Mouse (Mus musculus): ENCODE measurements around the gene Prkca. TPM values are rescaled to one million over a fixed set of nuclear protein-coding genes. Genes with fewer than 3 reads are reported as not detected.

The Prkca gene
- total and polyA plus RNA-seq, 3 experiments, result 15.3 to 30.9 (median 19.9) TPM

DNA sequence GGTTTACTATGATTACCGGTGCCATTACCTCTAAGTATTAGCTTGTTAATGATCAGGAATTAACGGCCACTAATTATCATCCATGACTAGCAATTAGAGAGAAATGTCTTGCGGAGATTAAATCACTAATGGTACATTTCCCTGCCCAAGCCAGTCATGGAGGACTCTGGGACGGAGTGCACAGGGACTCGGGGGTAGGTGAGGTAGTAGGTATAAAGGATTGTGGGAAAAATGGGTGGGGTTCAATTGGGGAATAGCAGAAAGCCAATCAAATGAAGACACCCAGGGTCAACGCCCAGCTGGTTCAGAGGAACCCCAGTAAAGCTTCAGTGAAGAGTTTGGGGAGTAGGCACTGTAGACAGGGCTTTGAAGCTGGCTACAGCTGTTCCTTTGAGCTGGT, 456.4 kb downstream of the Prkca start:
- H3K4me1 ChIP-seq (ENCODE audit: control insufficient read depth in 1 of 2, insufficient read depth in 2 of 2, low read length in 2 of 2), result no peaks in the 10 kb centered on the region
- no peaks in the 10 kb centered on the region for H3K9me3 ChIP-seq (replicated peaks; ENCODE audit: insufficient read depth, low read length)
- H3K4me3 ChIP-seq (ENCODE audit: control insufficient read depth in 1 of 2, insufficient read depth in 1 of 2, low read depth in 2 of 2, low read length in 2 of 2), result no peak overlapping the region
- no peak overlapping the region for H3K27ac ChIP-seq (ENCODE audit: control insufficient read depth, low read depth, low read length)
- H3K27me3 ChIP-seq (ENCODE audit: control insufficient read depth in 1 of 2, insufficient read depth in 2 of 2, low read length in 2 of 2), result no peaks in the 10 kb centered on the region; a peak in 2 of 4 replicates
- no peak for TF ChIP-seq POLR2AphosphoS2 (IDR thresholded peaks at IDR 0.05; ENCODE audit: low read length)
- no peak for TF ChIP-seq GABPA (IDR thresholded peaks at IDR 0.05; ENCODE audit: low read depth, low read length)
- TF ChIP-seq POLR2A (IDR thresholded peaks at IDR 0.05; ENCODE audit: control insufficient read depth in 1 of 2, insufficient read depth in 1 of 2, low read depth in 1 of 2, low read length in 2 of 2, poor library complexity in 1 of 2), result no peak
- no peak for TF ChIP-seq CTCF (IDR thresholded peaks at IDR 0.05 in 2 of 3, conservative IDR thresholded peaks at IDR 0.05 in 1 of 3; ENCODE audit: control insufficient read depth in 1 of 3, insufficient read depth in 1 of 3, low read depth in 2 of 3, low read length in 3 of 3, poor library complexity in 1 of 3, severe bottlenecking in 1 of 3)
- TF ChIP-seq MAZ (IDR thresholded peaks at IDR 0.05; ENCODE audit: low read depth, low read length), result no peak
- TF ChIP-seq ZKSCAN1 (IDR thresholded peaks at IDR 0.05; ENCODE audit: low read depth, low read length), result no peak
- no peak for TF ChIP-seq TBP (IDR thresholded peaks at IDR 0.05; ENCODE audit: low read depth, low read length)
- no peak for TF ChIP-seq ZMIZ1 (IDR thresholded peaks at IDR 0.05; ENCODE audit: low read depth, low read length)
- TF ChIP-seq ELF1 (IDR thresholded peaks at IDR 0.05; ENCODE audit: low read depth, low read length), result no peak
- no peak for TF ChIP-seq BHLHE40 (IDR thresholded peaks at IDR 0.05; ENCODE audit: borderline replicate concordance, low read depth, low read length)
- TF ChIP-seq KAT2A (conservative IDR thresholded peaks at IDR 0.05; ENCODE audit: low read depth, low read length), result no peak
- no peak for TF ChIP-seq GATA1 (IDR thresholded peaks at IDR 0.05; ENCODE audit: low read depth, low read length)
- no peak for TF ChIP-seq MXI1 (IDR thresholded peaks at IDR 0.05; ENCODE audit: low read depth, low read length)
- no peak for TF ChIP-seq TCF12 (IDR thresholded peaks at IDR 0.05; ENCODE audit: low read depth, low read length)
- TF ChIP-seq TAL1 (IDR thresholded peaks at IDR 0.05; ENCODE audit: low read length), result no peak
- no peak for DNase-seq (ENCODE audit: low read depth, low spot score)
- no peak overlapping the region for H3K9ac ChIP-seq (ENCODE audit: control insufficient read depth, low read depth, low read length, poor library complexity, severe bottlenecking)
- no peaks in the 10 kb centered on the region for H3K79me2 ChIP-seq (ENCODE audit: control insufficient read depth, insufficient read depth, low read length, poor library complexity)
- H3K36me3 ChIP-seq (ENCODE audit: control insufficient read depth in 1 of 2, insufficient read depth in 2 of 2, low read length in 2 of 2), result no peaks in the 10 kb centered on the region

Other genes starting within 250 kb of the Prkca start
- gene Apoh, start 574 bp downstream of the Prkca start, total RNA-seq (2012; rRNA removed), result not detected in 2 replicates
- gene Apoh, start 574 bp downstream of the Prkca start, polyA plus RNA-seq (2012; ENCODE audit: insufficient read depth in 1 of 2, insufficient read length in 2 of 2, low read depth in 1 of 2, low replicate concordance in 2 of 2, missing spikeins in 1 of 2), result not detected
- gene Cep112, start 81.3 kb upstream of the Prkca start, total RNA-seq (2012; rRNA removed), result not detected in 2 replicates
- gene Cep112, start 81.3 kb upstream of the Prkca start, polyA plus RNA-seq (2012; ENCODE audit: insufficient read depth in 1 of 2, insufficient read length in 2 of 2, low read depth in 1 of 2, low replicate concordance in 2 of 2, missing spikeins in 1 of 2), result 1 to 10 TPM in 1 of 2 experiments, not detected in 1; 1.3 TPM

Measured in MEL (cell line).